Mouse (Mus musculus): ENCODE results near the gene Rcsd1.

GRCm38 (mm10) chr1:165614793-165615192 is 94.8 kb downstream of the Rcsd1 start:
- TF ChIP-seq EP300 (IDR thresholded peaks at IDR 0.05; ENCODE audit: low read depth) = no peak
- no peak for TF ChIP-seq CTCF (IDR thresholded peaks at IDR 0.05; ENCODE audit: low read depth)

All from liver, postnatal 0 days (tissue).